Mouse (Mus musculus) natural killer cell, adult 2 months (primary cell): ENCODE data around the gene Fsd1l.
"Not testable (repeated sequence)": the region's sequence is repeated elsewhere in the genome, so short reads cannot be mapped to it uniquely, and the experiment has no call there.

Experiments
- DNase-seq, 2 experiments: peaks; one replicate each; pipeline ENCODE4 v3.0.0; 2022; ENCODE audit warnings: low spot score in 2 of 2

The Fsd1l gene

DNA sequence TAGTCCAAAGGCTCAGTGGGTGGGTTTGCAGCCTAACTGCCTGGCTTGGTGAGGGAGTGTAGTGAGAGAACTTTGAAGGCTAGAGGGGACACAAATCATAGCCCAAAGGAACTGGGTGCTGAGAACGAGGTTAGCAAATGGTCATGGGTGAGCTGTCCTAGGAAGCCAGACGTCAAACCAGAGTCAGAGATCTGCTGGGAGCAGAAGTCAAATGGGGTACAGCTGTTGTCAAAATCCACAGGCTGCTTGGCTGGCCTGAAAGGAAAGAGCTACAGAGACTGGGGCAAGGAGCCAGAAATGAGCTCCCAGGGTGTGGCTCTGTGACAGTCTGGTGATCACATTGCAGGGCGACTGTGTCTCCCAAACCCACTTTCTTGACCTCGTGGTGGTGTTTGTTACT, 2.3 kb upstream of the Fsd1l start:
- DNase-seq: no peak

GRCm38 (mm10) chr4:53630963-53631315, 332 bp upstream of the Fsd1l start:
- DNase-seq: no peak

DNA sequence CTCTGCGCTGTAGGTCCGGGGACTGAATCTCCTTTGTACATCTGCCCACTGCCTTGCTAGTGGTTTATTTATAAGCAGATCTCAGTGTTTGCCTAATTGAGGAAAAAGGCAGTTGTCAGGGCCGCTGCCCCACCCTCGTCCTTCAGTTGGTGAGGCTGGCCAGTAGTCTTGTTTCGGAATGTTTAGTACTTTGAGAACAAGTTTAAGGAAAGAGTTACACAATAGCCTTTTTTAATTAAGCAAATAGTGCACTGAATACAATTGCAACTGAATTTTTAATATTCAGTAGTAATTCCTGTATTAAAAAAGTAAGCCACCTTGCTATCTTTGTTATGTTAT, 709 bp downstream of the Fsd1l start:
- no peak for DNase-seq

GRCm38 (mm10) chr4:53635336-53635735, 4.1 kb downstream of the Fsd1l start:
- DNase-seq: no peak

DNA sequence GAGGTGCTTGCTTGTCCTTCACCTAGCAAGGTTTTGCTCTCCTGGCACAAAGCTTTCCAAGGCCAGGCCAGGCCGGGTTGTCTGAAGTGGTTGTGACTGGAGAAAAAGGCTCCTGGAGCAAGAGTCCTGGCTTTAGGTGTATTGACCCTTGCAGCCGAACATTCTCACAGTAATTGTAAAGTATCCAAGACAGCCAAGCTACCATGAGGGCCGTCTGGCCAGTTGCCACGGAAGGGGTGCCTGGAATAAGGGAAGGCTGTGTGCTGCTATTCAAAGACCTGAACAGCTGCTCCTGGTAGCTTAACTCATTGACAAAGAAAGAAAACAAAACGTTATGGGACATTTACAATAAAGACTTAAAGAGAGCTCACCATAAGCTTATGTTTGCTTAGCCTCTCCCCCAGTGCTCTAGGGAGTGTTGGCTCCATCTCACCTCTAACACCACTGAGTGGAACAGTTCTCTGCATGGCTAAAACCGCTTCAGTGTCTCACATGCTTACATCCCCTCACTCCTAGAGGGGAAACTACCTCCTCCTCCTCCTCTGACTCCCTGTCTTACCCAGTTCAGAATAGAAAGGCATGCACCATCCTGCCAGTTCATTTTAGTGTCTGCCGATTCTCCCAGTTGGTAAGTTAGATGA, 6.1 kb downstream of the Fsd1l start:
- DNase-seq: no peak

- no peak for DNase-seq
Observed at GRCm38 (mm10) chr4:53638549-53639123, 7.4 kb downstream of the Fsd1l start.

DNA sequence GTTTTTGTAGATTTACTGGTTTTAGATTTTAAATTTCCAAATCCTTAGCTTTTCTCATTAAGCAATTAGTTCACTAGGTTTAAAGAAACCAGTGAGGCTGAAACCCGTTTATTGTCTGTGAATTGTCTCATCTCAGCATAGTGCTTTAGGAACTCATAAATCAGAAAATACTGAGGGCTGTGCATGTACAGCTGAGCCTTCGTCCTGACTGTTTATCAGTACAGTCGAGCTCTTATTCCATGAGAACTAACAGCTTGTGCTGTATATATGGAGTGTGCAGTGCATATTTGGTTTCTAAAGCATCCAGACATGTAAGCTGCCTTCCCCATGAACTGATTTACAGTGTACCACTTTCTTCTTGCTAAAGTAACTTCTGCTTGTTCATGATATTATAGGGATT, 26.8 kb downstream of the Fsd1l start:
- no peak for DNase-seq

GRCm38 (mm10) chr4:53660711-53661110, 29.4 kb downstream of the Fsd1l start:
- DNase-seq: no peak

DNA sequence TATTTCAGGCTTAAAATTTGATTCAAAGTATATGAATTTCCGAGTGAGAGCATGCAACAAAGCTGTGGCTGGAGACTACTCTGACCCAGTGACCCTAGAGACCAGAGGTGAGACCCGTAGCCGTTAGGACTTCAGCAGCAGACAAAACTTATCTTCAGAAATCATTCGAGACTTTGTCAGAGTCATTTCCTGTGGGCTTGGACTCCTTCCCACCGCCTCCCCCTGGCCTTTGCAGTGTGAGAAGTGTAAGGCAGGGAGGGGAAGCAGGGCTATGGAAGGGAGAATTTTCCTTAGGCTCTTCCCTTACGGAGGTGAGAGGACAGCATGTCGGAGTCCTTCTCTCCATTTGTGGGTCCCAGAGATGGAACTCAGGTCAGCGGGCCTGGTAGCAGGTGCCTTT, 50.8 kb downstream of the Fsd1l start:
- no peak for DNase-seq

DNA sequence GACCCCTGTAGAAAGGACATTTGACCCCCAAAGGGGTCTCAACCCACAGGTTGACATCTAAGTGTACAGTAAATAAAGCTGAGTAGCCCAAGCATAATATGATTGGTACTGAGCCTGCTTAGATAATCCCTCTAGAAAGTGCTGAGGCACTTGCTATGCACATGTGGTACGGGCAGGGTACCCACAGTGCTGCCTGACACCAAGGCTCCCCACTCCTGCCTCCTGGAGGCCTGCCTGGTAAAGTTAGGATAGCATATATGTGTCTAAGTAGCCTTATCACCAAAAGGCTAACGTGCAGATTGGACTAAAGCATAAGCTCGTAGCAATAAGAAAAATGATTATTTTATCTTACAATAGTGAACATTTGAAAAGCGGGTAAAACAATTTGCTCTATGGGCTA, 57.7 kb downstream of the Fsd1l start:
- DNase-seq: no peak

DNA sequence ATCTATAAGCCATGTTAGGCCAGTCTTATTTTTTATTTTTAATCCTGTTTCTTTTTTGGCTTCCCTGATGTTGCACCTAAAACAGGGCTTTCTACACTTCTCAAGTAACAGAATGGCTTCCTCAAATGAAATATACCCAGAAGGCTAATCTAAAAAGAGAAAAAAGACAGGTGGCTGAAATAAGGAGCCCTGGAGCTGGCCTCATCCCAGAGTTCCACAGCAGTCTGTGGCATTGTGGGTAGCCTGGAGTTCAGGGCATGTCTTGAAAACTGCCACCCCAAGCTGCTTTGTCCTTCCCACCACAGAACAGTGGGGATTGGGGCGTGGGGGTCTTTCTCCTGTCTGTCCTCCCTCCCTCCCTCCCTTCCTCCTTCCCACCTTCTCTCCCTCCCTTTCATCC, 60.1 kb downstream of the Fsd1l start:
- DNase-seq: no peak

DNA sequence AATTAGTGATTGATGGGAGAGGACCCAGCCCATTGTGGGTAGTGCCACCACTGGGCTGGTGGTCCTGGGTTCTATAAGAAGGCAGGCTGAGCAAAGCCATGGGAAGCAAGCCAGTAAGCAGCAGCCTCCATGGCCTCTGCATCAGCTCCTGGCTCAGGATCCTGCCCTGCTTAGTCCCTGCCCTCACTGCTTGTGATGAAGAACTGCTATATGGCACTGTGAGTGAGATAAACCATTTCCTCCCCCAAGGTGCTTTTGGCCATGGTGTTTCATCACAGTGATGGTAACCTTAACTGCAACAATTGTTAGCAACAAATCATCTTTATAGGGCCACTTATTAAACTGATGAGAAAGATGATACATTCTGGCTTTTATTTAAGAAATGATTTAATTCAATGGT, 77.9 kb downstream of the Fsd1l start:
- not testable (repeated sequence) for DNase-seq

GRCm38 (mm10) chr4:53710021-53710420, 78.8 kb downstream of the Fsd1l start:
- no peak for DNase-seq

DNA sequence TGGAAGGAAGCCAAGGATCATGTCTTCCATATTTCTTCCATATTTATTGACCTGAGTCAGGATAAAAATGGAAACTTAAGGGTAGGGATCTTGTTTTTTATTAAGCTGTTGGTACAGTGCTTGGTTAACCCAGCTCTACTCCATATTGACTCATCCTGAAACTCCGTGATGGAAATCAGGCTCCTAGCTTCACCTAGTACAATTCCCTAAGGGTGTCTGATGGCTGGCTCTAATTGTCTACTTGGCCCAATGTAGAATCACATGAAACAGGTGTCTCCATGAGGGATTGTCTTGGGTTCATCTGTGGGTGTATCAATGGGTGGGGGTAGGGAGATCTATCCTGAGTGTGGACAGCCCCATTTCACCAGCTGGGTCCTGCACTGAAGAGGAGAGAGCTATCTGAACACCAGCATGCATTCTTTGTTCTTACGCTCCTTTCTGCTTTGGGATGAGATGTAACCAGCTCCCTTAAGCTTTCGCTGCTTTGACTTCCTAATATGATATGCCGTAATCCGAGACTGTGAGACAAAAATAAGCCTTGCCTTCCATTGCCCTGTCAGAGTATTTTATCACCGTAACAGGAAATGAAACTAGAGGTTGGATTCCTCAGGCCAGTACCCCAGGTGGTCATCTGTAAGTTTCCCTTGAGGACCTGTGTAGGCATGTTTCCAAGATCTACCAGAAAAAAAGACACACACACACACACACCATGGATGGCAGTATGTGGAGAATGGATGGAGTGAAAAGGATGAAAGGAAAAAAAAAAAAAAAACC, 79.5 kb downstream of the Fsd1l start:
- DNase-seq: no peak

- DNase-seq: no peak
Observed at GRCm38 (mm10) chr4:53713704-53714050, 82.4 kb downstream of the Fsd1l start, which contains the start of gene Fktn. Fktn (plus strand) TSS chr4:53713998.

DNA sequence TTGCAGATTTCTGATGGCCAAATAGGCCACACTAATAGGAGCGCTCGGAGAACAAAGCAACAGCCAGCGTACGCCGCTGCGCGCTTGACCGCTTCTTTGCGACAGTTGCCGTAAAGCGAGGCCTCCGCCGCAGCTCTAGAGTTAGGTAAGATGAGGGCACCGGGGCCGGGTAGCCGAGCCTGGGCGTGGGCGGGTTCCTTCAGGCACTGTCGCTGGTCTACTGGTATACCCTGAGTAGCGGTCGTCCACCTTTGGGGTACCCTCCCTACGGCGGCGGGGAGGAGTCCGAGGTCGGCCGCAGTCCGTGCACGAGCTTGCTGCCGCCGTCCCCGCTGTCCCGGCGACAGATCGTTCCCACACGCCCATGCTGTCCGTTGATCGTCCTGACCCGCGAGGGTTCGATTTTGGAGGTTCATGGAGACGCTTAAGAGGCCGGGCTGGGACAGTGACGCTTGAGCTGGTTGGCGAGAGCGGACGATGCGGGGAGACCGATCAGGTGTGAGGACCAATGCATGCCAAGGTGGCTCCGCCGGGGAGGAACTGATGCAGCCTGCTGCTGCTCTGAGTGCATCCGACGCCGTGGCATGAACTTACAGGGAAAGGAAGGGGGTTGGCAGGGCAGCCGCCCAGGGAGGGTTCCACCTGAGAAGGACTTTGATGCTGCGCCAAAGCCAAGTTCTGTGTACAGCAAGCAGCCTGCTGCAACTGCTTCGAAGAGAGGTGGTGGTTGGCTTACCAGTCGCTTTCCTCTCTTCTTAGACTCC, 83.0 kb downstream of the Fsd1l start:
- peak; percentile 61 to 77 for DNase-seq

GRCm38 (mm10) chr4:53715977-53716376, 84.7 kb downstream of the Fsd1l start:
- DNase-seq: peak; percentile 5 to 10

DNA sequence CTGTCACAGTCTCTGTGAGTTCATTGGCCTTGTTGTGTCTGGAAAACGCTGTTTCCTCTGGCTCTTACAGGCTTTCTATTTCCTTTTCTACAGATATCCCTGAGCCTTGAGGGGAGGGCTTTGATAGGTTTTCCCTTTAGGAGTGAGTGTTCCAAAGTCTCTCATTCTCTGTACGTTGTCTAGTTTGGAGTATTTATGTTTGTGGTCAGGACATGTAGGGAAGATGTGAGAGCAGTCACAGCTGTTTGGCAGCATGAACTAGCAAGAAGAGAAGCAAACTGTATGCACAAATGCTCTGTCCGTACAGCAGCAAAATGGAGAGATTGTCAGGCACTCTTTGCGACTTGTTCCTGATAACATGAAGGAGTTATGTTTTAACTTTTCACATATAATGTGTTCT, 86.3 kb downstream of the Fsd1l start:
- DNase-seq: no peak

- no peak for DNase-seq
Observed at GRCm38 (mm10) chr4:53718261-53718660, 87.0 kb downstream of the Fsd1l start.

- DNase-seq: no peak
Observed at GRCm38 (mm10) chr4:53722506-53722905, 91.2 kb downstream of the Fsd1l start.

GRCm38 (mm10) chr4:53726100-53726499, 94.8 kb downstream of the Fsd1l start:
- DNase-seq: not testable (repeated sequence)

- no peak for DNase-seq
Observed at GRCm38 (mm10) chr4:53728121-53728520, 96.8 kb downstream of the Fsd1l start.
